Mouse (Mus musculus): ENCODE data around the gene Mthfr. TPM values are rescaled to one million over a fixed set of nuclear protein-coding genes. Genes with fewer than 3 reads are reported as not detected.

Gene Mthfr
- polyA plus RNA-seq, 1 experiment from 2014 or later: 19.9 TPM

- Histone ChIP-seq H3K36me3 (no peaks in the 10 kb centered on the region), H3K27ac (replicated peaks) (no peak overlapping the region), H3K4me2 (no peak overlapping the region), H3K9me3 (no peaks in the 10 kb centered on the region), H3K4me1 (replicated peaks) (peaks cover 47% of the 10 kb centered on the region), H3K4me3 (no peak overlapping the region), H3K9ac (no peak overlapping the region), H3K27me3 (no peaks in the 10 kb centered on the region)
- no peak for ATAC-seq (ENCODE audit: low read depth)
- 74% methylated on average over 3 of the region's 3 CpGs for WGBS
Observed at GRCm38 (mm10) chr4:148085907-148086305, 47.0 kb downstream of the Mthfr start.

- H3K27ac ChIP-seq (replicated peaks): peak overlapping the region; percentile 30; the same call in 1 of the 2 replicates
Observed at GRCm38 (mm10) chr4:148087091-148087906, 48.4 kb downstream of the Mthfr start.

GRCm38 (mm10) chr4:148087907-148088527, 49.1 kb downstream of the Mthfr start, which contains the start of gene Agtrap:
Agtrap (minus strand) TSS chr4:148088031.
- H3K9me3 ChIP-seq: no peaks in the 10 kb centered on the region
- 3% methylated on average over 34 of the region's 34 CpGs for WGBS
- H3K27me3 ChIP-seq: no peaks in the 10 kb centered on the region
- peak within 1 kb of the TSS; percentile 70 for H3K4me2 ChIP-seq
- peak within 1 kb of the TSS; percentile 52 for H3K4me3 ChIP-seq
- peak within 1 kb of the TSS; percentile 61 for H3K27ac ChIP-seq (replicated peaks)
- peak; percentile 92 for ATAC-seq (ENCODE audit: low read depth)
- no peaks in the 10 kb centered on the region for H3K36me3 ChIP-seq
- H3K9ac ChIP-seq: peak within 1 kb of the TSS; percentile 68
- peaks cover 47% of the 10 kb centered on the region for H3K4me1 ChIP-seq (replicated peaks)

More at GRCm38 (mm10) chr4:148087091-148087906, 48.4 kb downstream of the Mthfr start:
- H3K36me3 ChIP-seq: no peaks in the 10 kb centered on the region
- ATAC-seq (ENCODE audit: low read depth): peak; percentile 57; the same call in 1 of the 2 replicates
- H3K4me1 ChIP-seq (replicated peaks): peaks cover 47% of the 10 kb centered on the region
- peak overlapping the region; percentile 68 for H3K9ac ChIP-seq
- 2% methylated on average over 30 of the region's 30 CpGs for WGBS
- H3K27me3 ChIP-seq: no peaks in the 10 kb centered on the region
- peak overlapping the region; percentile 70 for H3K4me2 ChIP-seq
- peak overlapping the region; percentile 52 for H3K4me3 ChIP-seq
- H3K9me3 ChIP-seq: no peaks in the 10 kb centered on the region

GRCm38 (mm10) chr4:148089166-148089565, 50.3 kb downstream of the Mthfr start:
- Histone ChIP-seq H3K4me3 (no peak overlapping the region), H3K27me3 (no peaks in the 10 kb centered on the region), H3K27ac (replicated peaks) (no peak overlapping the region; the same call in 1 of the 2 replicates), H3K9me3 (no peaks in the 10 kb centered on the region), H3K9ac (0 out of 2 replicates have a peak overlapping the region, but pooled peaks have one; percentile 68), H3K4me2 (no peak overlapping the region), H3K36me3 (no peaks in the 10 kb centered on the region), H3K4me1 (replicated peaks) (peaks cover 36% of the 10 kb centered on the region)
- WGBS: 43% methylated on average over 4 of the region's 4 CpGs
- ATAC-seq (ENCODE audit: low read depth): no peak

- Histone ChIP-seq H3K9ac (no peak overlapping the region), H3K4me3 (no peak overlapping the region), H3K27ac (replicated peaks) (no peak overlapping the region), H3K27me3 (no peaks in the 10 kb centered on the region), H3K36me3 (no peaks in the 10 kb centered on the region), H3K4me2 (no peak overlapping the region), H3K9me3 (no peaks in the 10 kb centered on the region), H3K4me1 (replicated peaks) (peaks cover 25% of the 10 kb centered on the region)
- ATAC-seq (ENCODE audit: low read depth): no peak
- WGBS: 91% methylated on average over 1 of the region's 1 CpGs
Observed at GRCm38 (mm10) chr4:148091181-148091580, 52.3 kb downstream of the Mthfr start.

- Histone ChIP-seq H3K27ac (replicated peaks) (no peak overlapping the region), H3K9ac (no peak overlapping the region), H3K36me3 (no peaks in the 10 kb centered on the region), H3K4me1 (replicated peaks) (peaks cover 13% of the 10 kb centered on the region), H3K4me2 (no peak overlapping the region), H3K4me3 (no peak overlapping the region), H3K9me3 (no peaks in the 10 kb centered on the region), H3K27me3 (no peaks in the 10 kb centered on the region)
- ATAC-seq (ENCODE audit: low read depth): no peak
- 90% methylated on average over 11 of the region's 11 CpGs for WGBS
Observed at GRCm38 (mm10) chr4:148092551-148093271, 53.8 kb downstream of the Mthfr start.

GRCm38 (mm10) chr4:148094161-148094560, 55.3 kb downstream of the Mthfr start:
- H3K4me2 ChIP-seq: no peak overlapping the region
- H3K27ac ChIP-seq (replicated peaks): no peak overlapping the region
- no peak overlapping the region for H3K9ac ChIP-seq
- WGBS: 80% methylated on average over 5 of the region's 5 CpGs
- H3K27me3 ChIP-seq: no peaks in the 10 kb centered on the region
- no peak overlapping the region for H3K4me3 ChIP-seq
- no peaks in the 10 kb centered on the region for H3K9me3 ChIP-seq
- peaks cover 12% of the 10 kb centered on the region; the same call in 1 of the 2 replicates for H3K4me1 ChIP-seq (replicated peaks)
- no peak for ATAC-seq (ENCODE audit: low read depth)
- H3K36me3 ChIP-seq: no peaks in the 10 kb centered on the region

GRCm38 (mm10) chr4:148095081-148095480, 56.2 kb downstream of the Mthfr start:
- H3K9ac ChIP-seq: no peak overlapping the region
- peaks cover 4% of the 10 kb centered on the region; the same call in 1 of the 2 replicates for H3K36me3 ChIP-seq
- H3K4me1 ChIP-seq (replicated peaks): peaks cover 12% of the 10 kb centered on the region; the same call in 1 of the 2 replicates
- H3K4me2 ChIP-seq: no peak overlapping the region
- H3K4me3 ChIP-seq: no peak overlapping the region
- H3K27ac ChIP-seq (replicated peaks): no peak overlapping the region
- no peaks in the 10 kb centered on the region for H3K27me3 ChIP-seq
- WGBS: 82% methylated on average over 4 of the region's 4 CpGs
- no peaks in the 10 kb centered on the region for H3K9me3 ChIP-seq
- ATAC-seq (ENCODE audit: low read depth): no peak

GRCm38 (mm10) chr4:148097936-148098335, 59.1 kb downstream of the Mthfr start:
- 78% methylated on average over 2 of the region's 2 CpGs for WGBS
- H3K27ac ChIP-seq (replicated peaks): peak overlapping the region; percentile 59
- no peak; the same call in 1 of the 2 replicates for ATAC-seq (ENCODE audit: low read depth)
- no peak overlapping the region for H3K4me3 ChIP-seq
- H3K36me3 ChIP-seq: peaks cover 18% of the 10 kb centered on the region
- H3K4me2 ChIP-seq: no peak overlapping the region
- peaks cover 22% of the 10 kb centered on the region; the same call in 1 of the 2 replicates for H3K4me1 ChIP-seq (replicated peaks)
- no peaks in the 10 kb centered on the region for H3K27me3 ChIP-seq
- H3K9me3 ChIP-seq: no peaks in the 10 kb centered on the region
- no peak overlapping the region for H3K9ac ChIP-seq

GRCm38 (mm10) chr4:148098666-148099065, 59.8 kb downstream of the Mthfr start:
- H3K4me2 ChIP-seq: no peak overlapping the region
- no peaks in the 10 kb centered on the region for H3K9me3 ChIP-seq
- peaks cover 22% of the 10 kb centered on the region; the same call in 1 of the 2 replicates for H3K4me1 ChIP-seq (replicated peaks)
- H3K36me3 ChIP-seq: peaks cover 18% of the 10 kb centered on the region
- no peak overlapping the region for H3K27ac ChIP-seq (replicated peaks)
- ATAC-seq (ENCODE audit: low read depth): no peak
- no peaks in the 10 kb centered on the region for H3K27me3 ChIP-seq
- 85% methylated on average over 3 of the region's 3 CpGs for WGBS
- no peak overlapping the region for H3K9ac ChIP-seq
- no peak overlapping the region for H3K4me3 ChIP-seq

- peak; percentile 87 for ATAC-seq (ENCODE audit: low read depth)
Observed at GRCm38 (mm10) chr4:148101801-148102527, 63.1 kb downstream of the Mthfr start.

More at GRCm38 (mm10) chr4:148101801-148102527, 63.1 kb downstream of the Mthfr start:
- peak overlapping the region; percentile 51 for H3K4me2 ChIP-seq
- 17% methylated on average over 29 of the region's 29 CpGs for WGBS
- H3K36me3 ChIP-seq: peaks cover 40% of the 10 kb centered on the region
- H3K4me3 ChIP-seq: peak overlapping the region; percentile 26
- peak overlapping the region; percentile 55; the same call in 1 of the 2 replicates for H3K9ac ChIP-seq
- H3K4me1 ChIP-seq (replicated peaks): peaks cover 22% of the 10 kb centered on the region; the same call in 1 of the 2 replicates
- no peaks in the 10 kb centered on the region for H3K27me3 ChIP-seq
- no peaks in the 10 kb centered on the region for H3K9me3 ChIP-seq
- H3K27ac ChIP-seq (replicated peaks): peak overlapping the region; percentile 72

Data from neural tube, embryonic 13.5 days (tissue).